Mouse (Mus musculus) cortical plate, adult 2 months (tissue): ENCODE measurements at regions not wholly inside any gene's neighbourhood (a gene's known extent, or its start where the extent isn't known, plus 50 kb on each side); places are given as distances from the start of the nearest gene placed in this dataset.

Source experiments
- H3K27ac ChIP-seq: fragments of 200-500 bp; 2 replicates; pipeline ENCODE4 v1.5.1; 2012; ENCODE audit warnings: low read length, control low read depth, inconsistent platforms; ENCODE audit not compliant: insufficient read depth
- H3K4me1 ChIP-seq: fragments of 200-500 bp; 2 replicates; pipeline ENCODE4 v1.6.1; 2011; ENCODE audit warnings: low read length; ENCODE audit not compliant: control insufficient read depth, insufficient read depth
- H3K4me3 ChIP-seq: fragments of 200-500 bp; 2 replicates; pipeline ENCODE4 v1.5.1; 2011; ENCODE audit warnings: mild to moderate bottlenecking, low read length, control low read depth; ENCODE audit not compliant: insufficient read depth
- CTCF ChIP-seq: fragments of 200-500 bp; IDR thresholded peaks from 2 replicates; pipeline ENCODE4 v1.5.1; 2011; ENCODE audit warnings: mild to moderate bottlenecking, control low read depth, low read length; ENCODE audit not compliant: insufficient read depth; ENCODE audit errors: extremely low read depth
- POLR2A ChIP-seq: fragments of 200-500 bp; IDR thresholded peaks from 2 replicates; pipeline ENCODE4 v1.6.1; 2011; ENCODE audit warnings: mild to moderate bottlenecking, low read length, control low read depth; ENCODE audit not compliant: insufficient read depth; ENCODE audit errors: extremely low read depth

DNA sequence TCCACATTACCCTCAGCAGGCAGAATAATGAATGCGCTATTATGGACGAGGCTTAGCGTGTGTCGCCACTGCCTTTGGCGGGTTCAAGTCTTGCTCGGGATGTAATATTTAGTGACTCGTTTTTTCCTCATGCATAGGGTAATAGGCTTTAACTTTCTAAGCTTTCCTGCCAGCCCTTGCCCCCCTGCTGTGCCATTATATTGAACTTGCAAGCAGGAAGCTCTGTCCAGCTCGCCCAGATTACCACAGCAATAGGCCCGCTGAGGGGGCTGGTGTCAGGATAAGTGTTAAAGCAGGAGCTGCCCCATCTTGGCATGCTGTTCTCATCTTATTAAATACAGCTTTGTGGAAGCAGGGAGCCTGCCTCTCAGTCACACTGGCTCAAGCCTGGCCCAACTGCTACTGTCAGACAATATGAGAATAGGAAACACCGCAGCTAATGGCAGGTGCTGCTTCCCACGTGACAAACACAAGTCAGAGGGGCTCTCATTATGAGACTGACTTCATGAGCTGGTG lies 105.8 kb upstream of the Cmc1 start:
- TF ChIP-seq CTCF (no peak), POLR2A (no peak)
- Histone ChIP-seq H3K27ac (no peak overlapping the region), H3K4me3 (no peak overlapping the region), H3K4me1 (no peaks in the 10 kb centered on the region)

DNA sequence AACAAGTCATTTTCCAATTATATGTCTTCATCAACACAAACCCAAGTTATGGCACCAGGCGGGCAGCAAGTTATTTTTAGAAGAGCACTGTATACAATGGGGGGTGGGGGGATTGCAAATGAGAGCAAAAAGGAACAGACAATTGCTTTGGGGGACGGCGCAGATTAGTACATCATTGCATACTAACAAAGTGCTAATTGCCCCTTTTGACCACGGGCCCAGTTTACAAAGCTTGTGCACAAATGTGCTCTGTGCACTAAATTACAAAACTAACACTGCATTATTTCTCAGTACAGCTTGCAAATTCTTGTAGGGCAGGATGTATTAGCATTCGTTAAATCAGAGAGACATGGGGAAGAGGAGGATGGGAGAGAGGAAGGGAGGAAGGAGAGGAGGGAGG lies 116.3 kb upstream of the Cmc1 start:
- no peak overlapping the region for H3K4me3 ChIP-seq
- H3K27ac ChIP-seq: no peak overlapping the region
- no peaks in the 10 kb centered on the region for H3K4me1 ChIP-seq
- TF ChIP-seq POLR2A (no peak), CTCF (no peak)

DNA sequence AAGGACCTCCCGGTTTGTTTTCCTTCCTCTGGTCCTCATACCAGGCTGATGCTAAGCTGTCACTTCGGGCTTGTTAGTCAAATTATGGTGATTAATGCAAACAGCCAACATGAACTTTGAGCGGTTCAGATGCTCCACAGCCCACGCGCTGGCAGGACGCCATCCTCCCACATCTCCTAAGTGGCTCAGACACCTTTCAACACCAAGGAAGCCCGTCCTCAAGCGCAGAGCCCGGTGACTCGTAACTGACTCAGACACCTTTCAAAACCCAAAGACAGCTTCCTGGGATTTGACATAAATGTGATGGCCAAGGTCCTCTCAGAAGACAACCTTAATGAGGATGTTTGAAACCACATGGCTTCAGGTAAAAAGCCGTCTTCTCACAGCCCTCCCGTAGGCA lies 121.7 kb upstream of the Cmc1 start:
- H3K27ac ChIP-seq: no peak overlapping the region
- TF ChIP-seq POLR2A (no peak), CTCF (no peak)

DNA sequence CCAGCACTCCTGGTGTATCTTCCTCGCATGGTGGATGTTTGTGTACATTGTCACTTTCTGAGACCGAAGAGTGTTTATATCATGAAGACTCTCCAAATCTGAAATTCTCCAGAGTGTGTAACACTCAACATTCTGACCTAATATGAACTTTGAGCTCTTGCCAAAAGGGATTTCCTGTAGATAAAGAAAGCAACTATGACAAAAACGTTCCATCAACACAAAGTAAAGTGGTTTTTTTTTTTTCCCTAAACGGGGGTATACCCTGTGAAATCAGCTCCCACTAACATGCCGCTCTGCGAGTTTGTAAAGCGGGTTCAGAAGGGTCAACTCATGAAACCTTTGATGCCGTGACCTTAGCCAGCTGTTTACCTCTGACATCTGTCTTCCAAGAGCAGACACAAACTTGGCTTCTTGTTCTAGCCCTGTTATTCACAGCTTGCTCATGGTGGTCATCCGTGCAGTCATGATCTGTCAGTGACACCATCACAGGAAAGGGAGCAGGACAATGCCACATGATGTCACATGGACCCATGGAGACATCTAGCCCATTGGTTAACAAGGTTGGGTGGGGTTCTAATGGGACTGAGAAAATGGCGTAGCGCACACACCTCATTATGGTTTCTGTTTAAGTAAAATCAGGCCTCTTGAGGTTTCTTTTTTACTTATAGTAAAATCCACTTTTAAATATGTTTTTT lies 122.9 kb upstream of the Cmc1 start:
- Histone ChIP-seq H3K4me1 (no peaks in the 10 kb centered on the region), H3K4me3 (no peak overlapping the region), H3K27ac (no peak overlapping the region)
- TF ChIP-seq CTCF (no peak), POLR2A (no peak)

More for the DNA sequence above, 121.7 kb upstream of the Cmc1 start:
- Histone ChIP-seq H3K4me3 (no peak overlapping the region), H3K4me1 (no peaks in the 10 kb centered on the region)

DNA sequence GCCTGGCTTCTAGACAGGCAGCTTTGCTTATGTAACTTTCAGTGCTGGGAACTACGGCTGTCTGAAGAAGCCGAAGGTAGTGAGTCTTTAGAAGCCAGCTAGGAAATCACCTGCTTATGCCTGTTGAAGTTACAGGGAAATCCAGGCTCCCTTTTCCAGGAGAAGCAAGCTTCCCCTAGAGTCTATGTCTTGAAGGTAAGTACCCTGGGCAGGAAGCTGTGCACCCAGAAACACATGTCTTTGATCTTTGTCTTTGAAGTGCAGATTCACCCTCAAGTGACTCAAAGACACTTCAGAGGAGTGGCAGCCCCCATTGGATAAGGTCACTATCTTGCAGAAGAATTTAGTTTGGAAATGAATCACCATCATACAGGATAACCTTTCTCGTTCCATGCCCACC lies 135.5 kb upstream of the Cmc1 start:
- Histone ChIP-seq H3K4me3 (no peak overlapping the region), H3K27ac (no peak overlapping the region), H3K4me1 (no peaks in the 10 kb centered on the region)
- no peak for TF ChIP-seq POLR2A
- TF ChIP-seq CTCF: no peak

DNA sequence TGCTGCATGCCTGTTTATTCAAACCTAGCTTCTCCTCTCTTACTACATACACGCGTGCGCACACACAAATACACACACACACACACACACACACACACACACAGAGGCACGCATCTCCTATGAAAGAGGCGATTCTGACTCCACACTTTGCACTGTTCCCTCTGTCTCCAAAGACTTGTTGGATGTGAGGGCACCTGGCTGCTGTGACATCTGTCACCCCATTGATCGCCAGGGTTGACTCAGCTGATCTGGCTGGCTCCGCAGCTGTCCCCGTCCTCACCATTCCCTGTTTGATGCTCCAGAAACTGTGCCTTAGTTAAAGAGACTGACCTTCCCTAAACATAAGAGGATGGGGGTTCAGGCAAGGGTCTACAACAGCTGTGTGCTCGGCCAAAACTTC lies 137.6 kb upstream of the Cmc1 start:
- TF ChIP-seq POLR2A: no peak
- no peak overlapping the region for H3K4me3 ChIP-seq
- no peak overlapping the region for H3K27ac ChIP-seq

DNA sequence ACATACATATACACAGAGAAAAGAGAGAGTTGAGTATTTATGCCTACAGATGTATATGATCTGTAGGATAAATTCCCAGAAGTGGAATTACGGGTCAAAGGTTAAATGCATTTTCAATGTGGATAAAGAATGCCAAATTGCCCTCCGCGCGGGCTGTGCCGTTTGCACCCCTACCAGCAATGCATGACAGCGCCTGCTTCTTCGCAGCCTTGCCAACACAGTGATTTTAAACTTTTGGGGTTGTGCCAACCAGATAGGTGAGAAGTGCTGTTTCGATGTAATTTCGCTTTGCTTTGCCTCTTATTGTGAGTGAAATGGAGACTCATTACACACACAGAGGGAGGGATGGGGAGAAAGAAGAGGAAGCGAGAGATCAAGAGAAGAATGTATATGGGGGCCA lies 142.9 kb upstream of the Cmc1 start:
- Histone ChIP-seq H3K27ac (no peak overlapping the region), H3K4me1 (no peaks in the 10 kb centered on the region), H3K4me3 (no peak overlapping the region)
- TF ChIP-seq CTCF (no peak), POLR2A (no peak)

More for the DNA sequence above, 137.6 kb upstream of the Cmc1 start:
- no peaks in the 10 kb centered on the region for H3K4me1 ChIP-seq

DNA sequence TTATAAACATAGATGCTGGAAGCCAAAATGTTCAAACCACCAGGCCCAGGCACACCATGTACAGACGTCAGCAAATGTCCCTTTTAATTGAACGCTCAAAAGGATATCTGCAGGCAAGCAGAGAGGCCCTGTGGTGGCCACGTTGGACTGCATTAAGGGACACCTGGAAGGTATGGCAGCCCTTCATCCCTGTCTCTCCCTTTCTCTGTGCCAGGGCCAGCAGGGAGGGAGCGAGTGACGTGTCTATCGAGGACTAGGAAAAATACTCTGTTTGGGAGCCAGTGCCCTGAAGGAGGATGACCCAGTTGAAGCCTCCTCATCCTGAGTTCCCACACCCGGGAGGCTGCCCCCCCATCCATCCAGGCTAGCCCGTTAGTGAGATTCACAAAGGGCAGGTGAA lies 144.0 kb upstream of the Cmc1 start:
- TF ChIP-seq CTCF (no peak), POLR2A (no peak)
- H3K4me1 ChIP-seq: no peaks in the 10 kb centered on the region
- H3K4me3 ChIP-seq: no peak overlapping the region
- H3K27ac ChIP-seq: no peak overlapping the region

DNA sequence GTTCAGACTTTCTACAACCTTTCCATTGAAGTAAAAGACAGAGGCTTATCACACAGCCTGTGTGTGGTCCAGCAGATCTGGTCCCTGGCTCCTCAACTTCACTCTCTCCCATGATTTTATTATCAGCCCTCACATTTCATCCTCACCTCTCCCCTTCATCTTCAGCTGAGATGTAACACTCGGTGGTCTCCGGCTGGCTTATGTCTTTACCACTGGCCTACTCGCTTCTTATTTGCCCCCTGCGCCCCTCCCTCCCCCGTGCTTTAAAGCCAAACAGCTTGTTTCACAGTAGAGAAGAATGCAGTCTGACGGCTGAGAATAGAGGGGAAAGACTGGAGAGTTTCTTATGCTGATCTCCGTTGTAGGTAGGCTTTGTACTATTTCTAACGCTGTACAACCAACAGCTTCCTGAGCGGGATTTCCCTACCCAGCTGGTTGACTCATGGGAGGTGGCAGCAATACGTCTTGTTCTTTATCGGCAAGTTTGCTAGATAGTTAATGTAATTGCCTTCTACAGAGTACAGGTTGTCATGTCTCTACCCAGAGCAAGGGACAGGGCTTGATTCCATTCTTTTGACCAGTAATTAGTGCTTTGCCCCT lies 152.9 kb upstream of the Cmc1 start:
- TF ChIP-seq POLR2A (no peak), CTCF (no peak)
- no peak overlapping the region for H3K4me3 ChIP-seq
- no peaks in the 10 kb centered on the region for H3K4me1 ChIP-seq
- H3K27ac ChIP-seq: no peak overlapping the region

DNA sequence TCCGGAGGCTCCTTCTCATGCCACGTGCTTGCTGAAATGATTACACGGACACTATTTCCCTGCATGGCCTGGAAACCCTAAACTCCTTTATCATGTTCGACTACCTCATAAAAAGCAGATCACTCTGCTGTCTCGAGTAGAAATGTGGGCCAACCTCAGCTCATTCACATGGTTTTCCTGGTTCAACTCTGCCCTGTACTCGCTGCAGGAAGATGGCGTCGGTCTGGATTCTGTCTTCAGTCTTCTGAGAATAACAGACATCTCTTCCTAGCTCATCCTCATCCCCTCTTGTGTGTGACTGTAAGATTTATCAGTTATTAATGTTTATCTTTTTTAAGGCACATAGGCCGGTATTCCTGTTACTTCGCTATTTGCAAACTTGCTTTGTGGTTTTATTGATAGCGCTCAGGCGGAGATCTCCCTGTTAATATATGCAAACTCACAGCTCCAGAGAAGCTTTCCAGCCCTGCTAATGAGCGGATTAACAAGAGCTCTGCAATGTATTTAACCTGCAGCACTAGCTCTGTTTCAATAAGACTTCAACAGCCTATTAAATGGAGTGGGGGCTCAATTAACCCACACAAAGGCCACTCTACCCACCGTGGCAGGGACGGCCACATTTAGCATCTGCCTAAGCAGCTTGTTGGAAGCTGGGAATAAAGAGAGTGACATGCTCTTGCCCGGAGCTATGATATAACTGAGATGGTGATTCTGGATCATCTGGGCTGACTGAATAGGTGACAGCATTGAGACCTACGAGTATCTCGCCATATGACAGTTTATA lies 159.5 kb upstream of the Eomes start:
- Histone ChIP-seq H3K4me1 (no peaks in the 10 kb centered on the region), H3K4me3 (no peak overlapping the region), H3K27ac (no peak overlapping the region)
- TF ChIP-seq CTCF (no peak), POLR2A (no peak)
